Mouse (Mus musculus) frontal cortex, adult 2 months (tissue): ENCODE measurements around the gene Cdk18. TPM values are rescaled to one million over a fixed set of nuclear protein-coding genes. Genes with fewer than 3 reads are reported as not detected.

Source experiments
- DNase-seq, 2 experiments: peaks; one replicate each; pipeline ENCODE4 v3.0.0; 2022; ENCODE audit warnings: low spot score in 1 of 2; ENCODE audit errors: extremely low spot score in 1 of 2
- polyA plus RNA-seq: library from polyadenylated mRNA; depleted of rRNA; stranded (reverse); fragments of >200 nt; gene quantifications from 2 replicates; pipeline ENCODE4 v1.2.3, GENCODE M21; 2012; rRNA removed

Cdk18 gene
- polyA plus RNA-seq, 1 experiment, result 43.4 TPM

GRCm38 (mm10) chr1:132069436-132069835 lies 70.0 kb downstream of the Cdk18 start:
- no peak for DNase-seq

GRCm38 (mm10) chr1:132067261-132068255 lies 71.9 kb downstream of the Cdk18 start, which contains the start of gene Mfsd4a:
Gene Mfsd4a, minus strand, starts transcription at chr1:132068062.
- peak in 1 of 2 experiments; percentile 47 for DNase-seq

GRCm38 (mm10) chr1:132065475-132066172 lies 73.9 kb downstream of the Cdk18 start:
- peak in 1 of 2 experiments; percentile 51 for DNase-seq

DNA sequence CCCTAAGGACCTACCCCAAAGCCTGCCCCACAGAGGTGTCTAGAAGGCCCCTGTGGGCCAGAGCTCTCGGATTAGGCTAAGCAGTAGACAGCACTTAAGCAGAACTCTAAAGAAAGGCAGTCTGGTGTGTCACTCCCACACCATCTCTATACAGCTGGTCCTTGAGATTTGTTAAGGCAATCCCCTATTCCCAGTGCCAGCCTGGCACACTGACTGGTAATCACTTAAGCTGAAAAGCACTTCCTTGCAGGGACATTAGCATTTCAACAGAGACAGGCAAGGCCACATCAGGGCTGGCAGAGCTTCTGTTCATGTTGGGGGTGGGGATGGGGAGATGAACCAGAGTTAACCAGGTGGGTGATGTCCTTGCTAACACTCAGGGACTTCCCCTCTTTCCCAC lies 74.5 kb downstream of the Cdk18 start:
- peak in 1 of 2 experiments; percentile 50 for DNase-seq

- no peak for DNase-seq
These were observed 76.4 kb downstream of the Cdk18 start for GRCm38 (mm10) chr1:132063096-132063495.

Other genes starting within 250 kb of the Cdk18 start
- 63.2 and 63.8 TPM in 2 replicates for gene Nucks1, start 229.2 kb downstream of the Cdk18 start, polyA plus RNA-seq
- 1.4 and 2.0 TPM in 2 replicates for gene Slc45a3, start 176.7 kb downstream of the Cdk18 start, polyA plus RNA-seq
- 22.7 and 23.2 TPM in 2 replicates for gene Elk4, start 132.1 kb downstream of the Cdk18 start, polyA plus RNA-seq
- gene Mfsd4a, start 71.6 kb downstream of the Cdk18 start, polyA plus RNA-seq, result 44.8 and 53.1 TPM in 2 replicates
- gene Lemd1, start 51.7 kb upstream of the Cdk18 start, polyA plus RNA-seq, result 9.6 and 10.7 TPM in 2 replicates
- gene AC124108.1, start 51.8 kb upstream of the Cdk18 start, polyA plus RNA-seq, result 6.4 and 6.8 TPM in 2 replicates
- not detected in 2 replicates for gene Gm10188, start 90.1 kb upstream of the Cdk18 start, polyA plus RNA-seq
- 8.8 and 10.1 TPM in 2 replicates for gene Klhdc8a, start 158.9 kb upstream of the Cdk18 start, polyA plus RNA-seq
- gene Nuak2, start 176.4 kb upstream of the Cdk18 start, polyA plus RNA-seq, result 0.84 and 1.0 TPM in 2 replicates